ENCODE assay signal across 17 mouse cellular contexts in genomic region chr5:111360546-111360945, GRCm38 (mm10). TPM values are rescaled to one million over a fixed set of nuclear protein-coding genes. Genes with fewer than 3 reads are reported as not detected.
DNase-seq lines count a peak whose midpoint lies in the region; TF ChIP-seq lines count a peak whose summit lies in the region.
"Had no signal": no experiment of that assay in that cellular context is flagged by ENCODE, and none has a peak within 500 bp of the region (broad histone marks: within the 10 kb centered on the region; RNA-seq: fewer than 3 reads in every experiment).

No protein-coding gene starts in this region.

- no peaks in the 10 kb centered on the region for H3K4me1 ChIP-seq in MEL (ENCODE audit: control insufficient read depth in 1 of 2, insufficient read depth in 2 of 2, low read length in 2 of 2)
- H3K4me1 ChIP-seq: hindbrain, embryonic 15.5 days; limb, embryonic 15.5 days had no signal

- H3K9me3 ChIP-seq in MEL (replicated peaks; ENCODE audit: insufficient read depth, low read length), result no peaks in the 10 kb centered on the region
- H3K9me3 ChIP-seq: heart, embryonic 12.5 days; hindbrain, embryonic 15.5 days; limb, embryonic 15.5 days; neural tube, embryonic 13.5 days had no signal

- peak; percentile 34 for TF ChIP-seq CTCF in gastrocnemius, adult 2 months (IDR thresholded peaks at IDR 0.05)
- TF ChIP-seq CTCF in left cerebral cortex, adult 2 months (IDR thresholded peaks at IDR 0.05), result peak; percentile 55
- peak in 2 of 3 experiments; percentile 12 to 13; a peak in 1 of 6 replicates for TF ChIP-seq CTCF in MEL (IDR thresholded peaks at IDR 0.05 in 2 of 3, conservative IDR thresholded peaks at IDR 0.05 in 1 of 3; ENCODE audit: control insufficient read depth in 1 of 3, insufficient read depth in 1 of 3, low read depth in 2 of 3, low read length in 3 of 3, poor library complexity in 1 of 3, severe bottlenecking in 1 of 3)

- intact Hi-C loops in gastrocnemius, adult 2 months (cut with DNase I), result no loop called here
- intact Hi-C loops in left cerebral cortex, adult 2 months (cut with DNase I), result no loop called here
- intact Hi-C loops in left cerebral cortex, postnatal 4 days (cut with DNase I), result no loop called here

- no peak for TF ChIP-seq POLR2A in MEL (IDR thresholded peaks at IDR 0.05; ENCODE audit: control insufficient read depth in 1 of 2, insufficient read depth in 1 of 2, low read depth in 1 of 2, low read length in 2 of 2, poor library complexity in 1 of 2)

- TF ChIP-seq RAD21 in MEL (IDR thresholded peaks at IDR 0.05; ENCODE audit: low read depth, low read length), result no peak

- H3K9ac ChIP-seq in MEL (ENCODE audit: control insufficient read depth, low read depth, low read length, poor library complexity, severe bottlenecking), result no peak overlapping the region
- H3K9ac ChIP-seq: heart, embryonic 12.5 days; hindbrain, embryonic 15.5 days; limb, embryonic 15.5 days; neural tube, embryonic 13.5 days had no signal

- DNase-seq in gastrocnemius, adult 2 months, result no peak
- DNase-seq in gastrocnemius, adult 8-10 months (ENCODE audit: low spot score in 2 of 2), result no peak
- DNase-seq in left cerebral cortex, adult 2 months (ENCODE audit: extremely low spot score in 1 of 2, low spot score in 2 of 2), result no peak
- DNase-seq in left cerebral cortex, postnatal 4 days, result no peak
- DNase-seq in 3T3-L1 (ENCODE audit: low read depth, low spot score) (peak; percentile 24), MEL (ENCODE audit: low read depth, low spot score) (peak; percentile 21)
- DNase-seq in ovary, postnatal 14 days (ENCODE audit: low spot score), result no peak
- DNase-seq in spleen, postnatal 4 days (ENCODE audit: low spot score in 2 of 2), result no peak
- DNase-seq: adrenal gland, postnatal 36 days; embryo, embryonic 11 days; kidney, postnatal 10 days; lung, postnatal 14 days had no signal

- no peaks in the 10 kb centered on the region for H3K27me3 ChIP-seq in MEL (ENCODE audit: control insufficient read depth in 1 of 2, insufficient read depth in 2 of 2, low read length in 2 of 2)
- H3K27me3 ChIP-seq: heart, embryonic 12.5 days; hindbrain, embryonic 15.5 days; limb, embryonic 15.5 days; neural tube, embryonic 13.5 days had no signal

- H3K4me3 ChIP-seq in gastrocnemius, adult 2 months, result no peak overlapping the region
- H3K4me3 ChIP-seq in left cerebral cortex, adult 2 months, result no peak overlapping the region
- H3K4me3 ChIP-seq in MEL (ENCODE audit: control insufficient read depth in 1 of 2, insufficient read depth in 1 of 2, low read depth in 2 of 2, low read length in 2 of 2), result no peak overlapping the region
- H3K4me3 ChIP-seq: heart, embryonic 12.5 days; hindbrain, embryonic 15.5 days; limb, embryonic 15.5 days; neural tube, embryonic 13.5 days had no signal

- H3K79me2 ChIP-seq in MEL (ENCODE audit: control insufficient read depth, insufficient read depth, low read length, poor library complexity), result no peaks in the 10 kb centered on the region

- TF ChIP-seq EP300 in MEL (IDR thresholded peaks at IDR 0.05; ENCODE audit: low read depth in 1 of 2, low read length in 2 of 2), result no peak

- H3K36me3 ChIP-seq in MEL (ENCODE audit: control insufficient read depth in 1 of 2, insufficient read depth in 2 of 2, low read length in 2 of 2), result peaks cover 0 to 25% of the 10 kb centered on the region in 2 experiments; a peak in 3 of 4 replicates

- H3K27ac ChIP-seq in gastrocnemius, adult 2 months, result no peak overlapping the region
- no peak overlapping the region for H3K27ac ChIP-seq in left cerebral cortex, adult 2 months
- H3K27ac ChIP-seq in MEL (ENCODE audit: control insufficient read depth, low read depth, low read length), result no peak overlapping the region
- H3K27ac ChIP-seq: hindbrain, embryonic 15.5 days; limb, embryonic 15.5 days; neural tube, embryonic 13.5 days had no signal

TF ChIP-seq in MEL, 35 proteins besides CTCF, POLR2A, EP300 and RAD21:
- TF ChIP-seq TAL1 (IDR thresholded peaks at IDR 0.05; ENCODE audit: low read length), result no peak
- no peak for TF ChIP-seq SMC3 (IDR thresholded peaks at IDR 0.05; ENCODE audit: low read depth, low read length)
- TF ChIP-seq HCFC1 (IDR thresholded peaks at IDR 0.05; ENCODE audit: low read depth, low read length), result no peak
- TF ChIP-seq POLR2AphosphoS2 (IDR thresholded peaks at IDR 0.05; ENCODE audit: low read length), result no peak
- no peak for TF ChIP-seq ZC3H11A (IDR thresholded peaks at IDR 0.05; ENCODE audit: low read depth, low read length)
- TF ChIP-seq E2F4 (IDR thresholded peaks at IDR 0.05; ENCODE audit: borderline replicate concordance, low read depth, low read length), result no peak
- no peak for TF ChIP-seq MYC (IDR thresholded peaks at IDR 0.05; ENCODE audit: low read depth, low read length)
- TF ChIP-seq ETS1 (IDR thresholded peaks at IDR 0.05; ENCODE audit: low read depth, low read length), result no peak
- TF ChIP-seq MAZ (IDR thresholded peaks at IDR 0.05; ENCODE audit: low read depth, low read length), result no peak
- no peak for TF ChIP-seq MAFK (IDR thresholded peaks at IDR 0.05; ENCODE audit: borderline replicate concordance, low read depth, low read length)
- no peak for TF ChIP-seq CHD1 (IDR thresholded peaks at IDR 0.05; ENCODE audit: low read depth, low read length)
- no peak for TF ChIP-seq ZMIZ1 (IDR thresholded peaks at IDR 0.05; ENCODE audit: low read depth, low read length)
- TF ChIP-seq USF1 (IDR thresholded peaks at IDR 0.05; ENCODE audit: low read depth, low read length), result no peak
- TF ChIP-seq NELFE (IDR thresholded peaks at IDR 0.05; ENCODE audit: low read depth, low read length), result no peak
- TF ChIP-seq RCOR1 (IDR thresholded peaks at IDR 0.05; ENCODE audit: low read depth, low read length), result no peak
- TF ChIP-seq TCF12 (IDR thresholded peaks at IDR 0.05; ENCODE audit: low read depth, low read length), result no peak
TF ChIP-seq in MEL: peak in this region for 0.

RNA-seq across cellular contexts. Expression of gene Pitpnb, which starts 30.0 kb away (rescaled TPM):
- total RNA-seq in gastrocnemius, adult 2 months (2021), result 10 to 100 TPM; 20.7 to 25.8 TPM
- total RNA-seq in gastrocnemius, adult 8-10 months (2022), result 10 to 100 TPM; 19.9 to 23.0 (median 20.1) TPM
- 10 to 100 TPM; 86.4 to 91.3 TPM for total RNA-seq in left cerebral cortex, adult 2 months (2021)
- total RNA-seq in left cerebral cortex, postnatal 4 days (2021), result 10 to 100 TPM; 79.3 to 84.0 TPM
- total RNA-seq in MEL (2012; rRNA removed), result 21.8 and 22.8 TPM in 2 replicates
- 100 to 1,000 TPM in 1 of 2 experiments, 10 to 100 TPM in 1; 88.5 to 111 TPM for polyA plus RNA-seq in MEL (2012; ENCODE audit: insufficient read depth in 1 of 2, insufficient read length in 2 of 2, low read depth in 1 of 2, low replicate concordance in 2 of 2, missing spikeins in 1 of 2)

RNA-seq across cellular contexts. Expression of gene Mn1, which starts 56.6 kb away (rescaled TPM):
- 10 to 100 TPM; 43.9 to 85.9 TPM for total RNA-seq in gastrocnemius, adult 2 months (2021)
- 10 to 100 TPM; 28.0 to 63.4 (median 39.8) TPM for total RNA-seq in gastrocnemius, adult 8-10 months (2022)
- total RNA-seq in left cerebral cortex, adult 2 months (2021), result 10 to 100 TPM; 61.9 to 76.6 TPM
- 100 to 1,000 TPM; 129 to 135 TPM for total RNA-seq in left cerebral cortex, postnatal 4 days (2021)
- not detected in 2 replicates for total RNA-seq in MEL (2012; rRNA removed)
- not detected for polyA plus RNA-seq in MEL (2012; ENCODE audit: insufficient read depth in 1 of 2, insufficient read length in 2 of 2, low read depth in 1 of 2, low replicate concordance in 2 of 2, missing spikeins in 1 of 2)
- polyA plus RNA-seq: CD4-positive, CD25-positive, alpha-beta regulatory T cell, adult 4 months had no signal

Comparison
In these comparisons a context has a peak if more than half of its experiments do, and no peak if none do; other contexts are left out.
1. DNase-seq: peak in 3T3-L1 (single experiment) and MEL (single experiment); none in gastrocnemius, adult 2 months (single experiment), gastrocnemius, adult 8-10 months (0 of 2), left cerebral cortex, adult 2 months (0 of 2), left cerebral cortex, postnatal 4 days (single experiment), ovary, postnatal 14 days (single experiment) and spleen, postnatal 4 days (0 of 2).
2. RNA of gene Mn1, which starts 56.6 kb away (total RNA-seq): 129 to 135 TPM in left cerebral cortex, postnatal 4 days, 43.9 to 85.9 TPM in gastrocnemius, adult 2 months, 61.9 to 76.6 TPM in left cerebral cortex, adult 2 months and 28.0 to 63.4 TPM in gastrocnemius, adult 8-10 months; not detected in MEL; every median in the first group is over 10 times any median in the second.
3. Peak in every context shown above with its lines, with median percentiles within 50 percentile points of each other: CTCF ChIP-seq.